Mouse (Mus musculus): ENCODE data around the gene Gnpat. TPM values are rescaled to one million over a fixed set of nuclear protein-coding genes. Genes with fewer than 3 reads are reported as not detected.

Gene Gnpat
- total and polyA plus RNA-seq, 3 experiments: 62.3 to 91.5 (median 89.1) TPM

- no peaks in the 10 kb centered on the region for H3K4me1 ChIP-seq (ENCODE audit: control insufficient read depth in 1 of 2, insufficient read depth in 2 of 2)
- no peaks in the 10 kb centered on the region for H3K27me3 ChIP-seq (replicated peaks)
- no peaks in the 10 kb centered on the region for H3K79me2 ChIP-seq (replicated peaks; ENCODE audit: control insufficient read depth, extremely low read depth, insufficient read depth, poor library complexity, severe bottlenecking)
- no peak for DNase-seq (ENCODE audit: extremely low read depth)
- H3K27ac ChIP-seq (ENCODE audit: insufficient read depth, low read depth): no peak overlapping the region
- H3K36me3 ChIP-seq (replicated peaks in 1 of 2; ENCODE audit: control insufficient read depth in 1 of 2, insufficient read depth in 1 of 2, low read length in 1 of 2): peaks cover 89 to 96% of the 10 kb centered on the region in 2 experiments
- no peak overlapping the region for H3K4me3 ChIP-seq (replicated peaks in 1 of 3; ENCODE audit: low read depth in 2 of 3, low read length in 2 of 3, poor library complexity in 1 of 3)
- H3K9me3 ChIP-seq (replicated peaks; ENCODE audit: low read length): no peaks in the 10 kb centered on the region
- dilution Hi-C loops (cut with MboI; ENCODE audit: extremely low pct_ligation_motif_present, extremely low pct_unique_long_range_greater_than_20kb, low sequenced_read_pairs): no loop called here
- H3K9ac ChIP-seq (ENCODE audit: insufficient read depth, low read depth): no peak overlapping the region
- in situ Hi-C loops (cut with MboI; ENCODE audit: low pct_ligation_motif_present, low pct_unique_long_range_greater_than_20kb, low sequenced_read_pairs): no loop called here
- TF ChIP-seq MEF2A (IDR thresholded peaks at IDR 0.05; ENCODE audit: borderline replicate concordance, low read depth, low read length) (no peak), ETS1 (conservative IDR thresholded peaks at IDR 0.05; ENCODE audit: low read depth, low read length) (no peak), RCOR1 (conservative IDR thresholded peaks at IDR 0.05; ENCODE audit: low read depth, low read length) (no peak), UBTF (IDR thresholded peaks at IDR 0.05; ENCODE audit: low read depth, low read length) (no peak), CHD1 (IDR thresholded peaks at IDR 0.05; ENCODE audit: low read depth, low read length) (no peak), TBP (conservative IDR thresholded peaks at IDR 0.05; ENCODE audit: low read depth, low read length) (no peak), SIN3A (IDR thresholded peaks at IDR 0.05; ENCODE audit: low read length) (no peak), CHD2 (IDR thresholded peaks at IDR 0.05; ENCODE audit: low read length) (no peak), IRF4 (IDR thresholded peaks at IDR 0.05; ENCODE audit: low read depth, low read length) (no peak), MYC (IDR thresholded peaks at IDR 0.05; ENCODE audit: low read depth, low read length) (no peak), EP300 (IDR thresholded peaks at IDR 0.05; ENCODE audit: low read length) (no peak), ZKSCAN1 (IDR thresholded peaks at IDR 0.05; ENCODE audit: borderline replicate concordance, low read depth, low read length) (no peak), JUN (IDR thresholded peaks at IDR 0.05; ENCODE audit: insufficient read depth, low read depth, low read length) (no peak), MAX (IDR thresholded peaks at IDR 0.05; ENCODE audit: low read length) (no peak)
- H3K4me2 ChIP-seq (ENCODE audit: insufficient read depth, low read depth, poor library complexity, severe bottlenecking): no peak overlapping the region
Measured at GRCm38 (mm10) chr8:124878946-124879526, 16.2 kb downstream of the Gnpat start.

- TF ChIP-seq EP300 (IDR thresholded peaks at IDR 0.05; ENCODE audit: low read length) (no peak), ZC3H11A (IDR thresholded peaks at IDR 0.05; ENCODE audit: low read depth, low read length) (no peak), MAZ (IDR thresholded peaks at IDR 0.05; ENCODE audit: low read depth, low read length) (no peak), CTCF (conservative IDR thresholded peaks at IDR 0.05 in 1 of 2, IDR thresholded peaks at IDR 0.05 in 1 of 2; ENCODE audit: low read depth in 2 of 2, low read length in 2 of 2) (peak in 1 of 2 experiments; percentile 31; a peak in 1 of 4 replicates), CHD2 (IDR thresholded peaks at IDR 0.05; ENCODE audit: low read length) (no peak), GABPA (IDR thresholded peaks at IDR 0.05; ENCODE audit: insufficient replicate concordance, low read depth, low read length) (no peak), MEF2A (IDR thresholded peaks at IDR 0.05; ENCODE audit: borderline replicate concordance, low read depth, low read length) (no peak), ELF1 (IDR thresholded peaks at IDR 0.05; ENCODE audit: low read depth, low read length) (no peak)
- no peaks in the 10 kb centered on the region for H3K79me2 ChIP-seq (replicated peaks; ENCODE audit: control insufficient read depth, extremely low read depth, insufficient read depth, poor library complexity, severe bottlenecking)
- H3K4me2 ChIP-seq (ENCODE audit: insufficient read depth, low read depth, poor library complexity, severe bottlenecking): no peak overlapping the region
- dilution Hi-C loops (cut with MboI; ENCODE audit: extremely low pct_ligation_motif_present, extremely low pct_unique_long_range_greater_than_20kb, low sequenced_read_pairs) (no loop called here), in situ Hi-C loops (cut with MboI; ENCODE audit: low pct_ligation_motif_present, low pct_unique_long_range_greater_than_20kb, low sequenced_read_pairs) (no loop called here)
- peaks cover 0 to 6% of the 10 kb centered on the region in 2 experiments; a peak in 1 of 4 replicates for H3K4me1 ChIP-seq (ENCODE audit: control insufficient read depth in 1 of 2, insufficient read depth in 2 of 2)
- DNase-seq (ENCODE audit: extremely low read depth): no peak
- no peak overlapping the region for H3K4me3 ChIP-seq (replicated peaks in 1 of 3; ENCODE audit: low read depth in 2 of 3, low read length in 2 of 3, poor library complexity in 1 of 3)
- H3K9ac ChIP-seq (ENCODE audit: insufficient read depth, low read depth): no peak overlapping the region
- H3K9me3 ChIP-seq (replicated peaks; ENCODE audit: low read length): peaks cover 8% of the 10 kb centered on the region
- no peak overlapping the region for H3K27ac ChIP-seq (ENCODE audit: insufficient read depth, low read depth)
- peaks cover 77 to 97% of the 10 kb centered on the region in 2 experiments for H3K36me3 ChIP-seq (replicated peaks in 1 of 2; ENCODE audit: control insufficient read depth in 1 of 2, insufficient read depth in 1 of 2, low read length in 1 of 2)
- H3K27me3 ChIP-seq (replicated peaks): no peaks in the 10 kb centered on the region
Measured at GRCm38 (mm10) chr8:124888385-124888784, 25.6 kb downstream of the Gnpat start.

Measured in CH12.LX (cell line).